Mouse (Mus musculus): Measurements from ENCODE around the gene Mapt.

DNA sequence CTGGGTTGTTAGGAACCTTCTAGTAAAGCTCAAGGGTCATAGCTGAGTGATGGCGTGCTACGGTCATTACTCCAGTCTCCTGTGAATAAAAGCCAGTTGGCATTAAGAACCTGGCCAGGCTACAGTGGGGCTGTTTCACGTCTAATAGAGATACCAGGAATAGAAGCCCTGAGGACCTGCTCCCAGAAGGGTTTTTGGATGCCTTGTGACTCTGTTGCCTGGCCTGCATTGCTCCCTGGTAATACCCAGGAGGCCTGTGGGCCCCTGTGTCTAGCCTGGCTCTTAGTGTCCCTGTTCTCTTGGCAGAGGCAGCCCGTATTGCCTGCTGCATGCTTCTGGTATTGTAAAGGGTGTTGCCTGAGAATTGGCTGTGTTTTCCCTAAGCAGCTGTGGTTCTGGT, 75.9 kb downstream of the Mapt start:
- TF ChIP-seq GATA1 (IDR thresholded peaks at IDR 0.05; ENCODE audit: borderline replicate concordance, low read length) (no peak), FLI1 (IDR thresholded peaks at IDR 0.05; ENCODE audit: low read length) (no peak)
